Mouse (Mus musculus): ENCODE results near the gene Nars2. TPM values are rescaled to one million over a fixed set of nuclear protein-coding genes. Genes with fewer than 3 reads are reported as not detected.
"Not testable (repeated sequence)": the region's sequence is repeated elsewhere in the genome, so short reads cannot be mapped to it uniquely, and the experiment has no call there.

The Nars2 gene
- total RNA-seq (2015) (2.6 and 3.1 TPM in 2 replicates), total RNA-seq (2017) (3.3 and 4.0 TPM in 2 replicates)

DNA sequence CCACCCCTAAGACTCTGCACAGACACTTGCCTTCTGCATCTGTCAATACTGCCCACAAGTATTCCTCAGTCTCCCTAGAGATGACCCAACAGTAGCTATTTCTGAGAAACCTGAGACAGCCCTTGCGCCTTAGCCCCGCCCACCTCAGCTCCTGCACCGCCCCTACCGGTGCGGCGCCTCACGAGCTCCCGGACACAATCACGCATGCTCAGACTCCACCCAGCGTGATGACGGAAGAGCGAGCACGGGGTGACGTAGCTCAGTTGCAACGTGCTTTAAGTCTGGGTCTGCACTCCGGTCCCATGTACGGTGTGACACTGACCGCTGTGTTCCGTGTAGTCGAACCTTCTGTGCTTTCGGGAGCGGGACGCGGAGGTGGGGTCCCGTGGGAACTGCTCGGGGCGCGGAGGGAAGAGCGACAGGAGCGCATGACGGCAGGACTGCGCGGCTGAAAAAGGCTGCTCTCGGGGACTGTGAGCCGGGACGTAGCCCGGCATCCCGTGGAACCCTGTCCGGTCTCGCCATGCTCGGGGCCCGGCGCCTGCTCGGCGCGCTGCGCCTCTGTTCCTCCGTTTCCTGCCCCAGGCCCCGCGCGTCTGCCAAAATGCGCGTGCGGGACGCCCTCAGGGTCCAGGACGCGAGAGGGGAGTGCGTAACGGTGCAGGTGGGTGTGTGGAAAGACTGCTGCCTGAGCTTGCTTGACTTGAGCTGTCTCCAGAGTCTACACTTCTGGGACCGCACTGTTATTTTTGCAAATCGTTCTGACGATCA is at the start of gene Nars2:
Nars2 (plus strand) TSS at position 225 of the 771 bp plus-strand sequence.
- peak; percentile 98 for ATAC-seq (ENCODE audit: poor library complexity, severe bottlenecking)

DNA sequence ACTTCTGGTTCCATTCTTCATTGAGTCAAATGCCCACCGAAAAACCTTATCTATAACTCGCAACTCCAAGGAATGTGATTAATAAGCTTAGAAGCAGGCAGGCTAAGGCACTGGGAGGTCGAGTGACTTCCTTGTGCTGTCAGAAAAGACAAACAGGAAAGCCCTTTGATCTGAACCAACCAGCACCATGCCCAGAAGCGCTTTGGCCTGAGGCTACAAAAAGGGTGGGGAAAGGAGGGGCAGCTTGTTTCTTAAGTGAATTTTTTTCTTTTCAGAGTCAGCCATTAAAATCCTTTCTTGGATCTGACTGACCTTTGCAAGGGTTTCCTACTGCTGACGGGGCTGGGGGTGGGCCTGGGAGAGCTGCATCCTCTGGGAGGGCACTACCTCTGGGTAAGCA is 49.1 kb upstream of the Nars2 start:
- no peak for ATAC-seq (ENCODE audit: poor library complexity, severe bottlenecking)

DNA sequence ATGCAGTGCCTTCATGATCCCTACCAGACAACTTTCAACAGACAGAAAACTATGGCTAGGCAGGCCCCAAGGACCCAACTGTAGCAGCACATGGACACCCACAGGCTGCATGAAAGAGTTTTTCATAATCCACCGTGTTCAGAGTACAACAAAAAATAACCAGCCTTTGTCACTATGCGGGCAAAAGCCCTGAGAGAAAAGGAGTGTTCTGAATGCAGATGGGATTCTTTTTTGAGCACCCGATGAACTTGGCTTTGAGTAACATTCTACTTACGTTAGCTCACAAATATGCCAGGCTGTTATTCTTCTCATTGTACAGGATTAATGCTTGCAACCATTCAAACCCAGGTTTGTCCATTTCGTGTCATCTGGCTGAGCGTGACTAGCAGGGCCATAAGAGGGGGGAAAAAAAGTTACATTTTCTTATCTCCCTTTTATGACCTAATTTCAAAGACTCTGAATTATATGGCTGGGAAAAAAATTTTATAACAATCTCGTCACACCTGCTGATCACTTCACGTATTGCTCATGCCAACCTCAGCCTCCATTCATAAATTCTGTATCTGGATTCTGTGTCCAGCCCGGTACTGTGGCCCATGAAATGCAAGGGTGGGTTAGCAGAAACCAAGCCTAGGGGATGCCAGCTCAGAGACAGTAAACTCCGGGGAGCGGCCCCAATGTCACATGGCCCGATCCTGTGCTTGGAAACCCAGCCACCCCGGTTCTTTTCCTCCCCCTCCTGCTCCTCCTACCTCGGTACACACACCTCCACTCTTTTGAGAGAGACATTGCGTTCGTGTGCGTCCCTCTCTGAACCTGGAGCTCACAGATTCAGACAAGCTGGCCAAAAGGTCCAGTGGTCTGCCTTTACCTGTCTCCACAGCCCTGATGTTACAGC is 48.0 kb upstream of the Nars2 start:
- no peak for ATAC-seq (ENCODE audit: poor library complexity, severe bottlenecking)

DNA sequence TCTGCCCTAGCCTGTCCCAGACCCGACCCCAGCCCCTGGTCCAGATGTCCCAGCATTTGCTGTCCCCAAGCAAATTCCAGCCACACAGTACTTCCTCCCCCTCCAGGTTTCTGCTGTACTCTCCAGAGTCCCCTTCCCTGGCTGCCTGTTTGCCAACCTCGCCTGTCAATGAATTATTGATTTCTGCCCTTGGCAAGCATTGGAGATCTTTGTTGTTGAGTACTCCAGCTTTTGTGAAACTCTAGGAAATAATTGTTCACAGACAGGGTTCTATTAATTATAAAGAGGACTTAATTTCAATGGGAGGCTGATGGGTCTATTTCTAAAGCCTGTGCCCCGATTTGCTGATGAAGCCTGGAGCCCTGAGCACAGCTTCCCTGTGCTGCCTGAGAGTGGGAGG is 46.9 kb upstream of the Nars2 start:
- ATAC-seq (ENCODE audit: poor library complexity, severe bottlenecking) = no peak

DNA sequence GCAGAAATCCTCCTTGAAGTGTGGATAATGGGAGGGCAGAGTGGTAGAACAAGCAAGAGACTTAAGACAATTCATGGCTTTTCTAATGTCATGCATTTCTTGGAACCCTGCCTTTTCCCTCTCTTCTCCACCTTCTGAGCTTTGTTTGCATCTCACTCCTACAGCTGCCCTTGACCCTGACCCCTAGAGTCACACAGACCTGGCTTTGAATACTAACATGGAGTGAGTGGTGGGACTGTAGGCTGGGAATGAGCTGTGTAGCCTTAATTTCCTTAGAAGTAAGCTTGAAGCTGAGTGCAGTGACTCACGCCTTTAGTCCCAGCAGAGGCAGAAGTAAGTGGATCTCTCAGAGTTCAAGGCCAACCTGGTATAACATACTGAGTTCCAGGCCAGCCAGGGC is 46.4 kb upstream of the Nars2 start:
- no peak for ATAC-seq (ENCODE audit: poor library complexity, severe bottlenecking)

DNA sequence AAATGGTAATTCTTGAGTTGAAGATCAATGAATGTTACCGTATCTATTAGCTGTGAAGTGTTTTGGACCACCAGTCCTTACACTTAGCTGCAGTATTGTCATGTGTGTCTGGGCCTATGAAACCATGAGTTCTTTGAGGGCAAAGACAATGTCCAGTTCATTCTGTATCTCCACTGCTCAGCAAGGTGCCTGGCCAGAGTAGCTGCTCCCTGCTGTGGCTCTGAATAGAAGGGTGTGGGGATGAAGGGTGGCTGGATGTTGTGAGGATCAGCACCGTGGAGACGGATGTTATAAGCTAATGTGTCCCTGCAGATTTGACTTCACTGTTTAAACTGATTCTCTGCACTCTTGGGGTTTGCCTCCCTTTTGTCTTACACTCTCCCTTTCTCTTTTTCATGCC is 45.9 kb upstream of the Nars2 start:
- ATAC-seq (ENCODE audit: poor library complexity, severe bottlenecking) = no peak

DNA sequence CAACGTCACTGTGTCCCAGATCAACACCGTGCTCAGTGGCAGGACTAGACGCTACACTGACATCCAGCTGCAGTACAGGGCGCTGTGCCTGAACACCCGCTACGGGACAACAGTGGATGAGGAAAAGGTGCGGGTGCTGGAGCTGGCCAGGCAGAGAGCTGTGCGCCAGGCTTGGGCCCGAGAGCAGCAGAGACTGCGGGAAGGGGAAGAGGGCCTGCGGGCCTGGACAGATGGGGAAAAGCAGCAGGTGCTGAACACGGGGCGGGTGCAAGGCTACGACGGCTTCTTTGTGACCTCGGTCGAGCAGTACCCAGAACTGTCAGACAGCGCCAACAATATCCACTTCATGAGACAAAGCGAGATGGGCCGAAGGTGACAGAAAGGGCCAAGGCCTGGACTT is 45.1 kb upstream of the Nars2 start:
- no peak for ATAC-seq (ENCODE audit: poor library complexity, severe bottlenecking)

DNA sequence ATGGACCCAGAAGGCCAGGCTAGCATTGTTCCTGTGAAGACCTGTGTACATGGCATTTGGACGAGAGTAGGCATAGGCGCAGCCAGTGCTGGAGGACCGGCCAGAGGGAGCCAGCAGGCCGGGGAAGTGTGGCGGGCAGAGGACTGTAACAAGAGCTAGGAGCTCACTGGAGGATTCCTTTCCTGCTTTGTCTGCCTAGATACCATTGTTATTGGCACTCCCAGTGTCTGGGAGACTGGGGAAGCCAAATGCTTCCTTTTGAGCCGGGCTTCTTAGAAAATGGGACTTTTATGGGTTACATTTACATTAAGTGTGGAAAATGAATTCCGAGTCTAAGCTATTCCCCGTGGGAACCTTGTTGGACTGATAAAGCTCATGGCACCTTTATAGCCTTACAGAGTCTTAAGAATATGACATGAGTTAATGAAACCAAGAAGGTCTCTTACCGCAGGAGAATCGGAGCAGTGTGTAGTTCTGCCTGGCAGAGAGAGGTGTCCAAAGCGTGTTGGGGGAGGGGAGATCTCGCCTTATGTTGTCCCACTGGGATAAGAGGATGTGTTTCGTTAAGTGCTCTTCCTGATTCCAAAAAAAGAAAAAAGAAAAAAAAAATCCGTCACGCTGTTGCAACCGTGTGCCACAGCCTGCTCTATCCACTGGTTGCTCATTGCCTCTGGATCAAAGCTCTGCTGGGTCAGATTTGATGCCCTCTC is 43.2 kb upstream of the Nars2 start:
- no peak for ATAC-seq (ENCODE audit: poor library complexity, severe bottlenecking)

DNA sequence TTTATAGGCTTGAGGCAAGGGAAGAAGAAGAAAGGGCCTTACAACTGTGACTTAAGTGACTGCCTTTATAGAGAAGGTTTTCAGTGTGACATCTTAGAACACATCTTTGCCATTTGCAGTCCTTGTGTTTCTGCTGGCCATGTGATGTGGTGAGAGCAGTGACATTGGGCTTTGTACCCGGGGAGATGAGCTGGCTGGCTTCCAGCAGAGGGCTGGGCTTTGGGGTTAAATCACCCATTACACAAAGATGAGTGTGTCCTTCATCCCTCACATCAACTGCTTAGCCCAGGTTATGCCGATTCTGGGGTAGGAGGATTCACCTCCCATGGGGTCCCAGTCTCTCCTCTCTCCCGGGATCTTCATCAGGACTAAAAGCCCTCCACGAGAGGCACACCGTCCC is 41.4 kb upstream of the Nars2 start:
- no peak for ATAC-seq (ENCODE audit: poor library complexity, severe bottlenecking)

DNA sequence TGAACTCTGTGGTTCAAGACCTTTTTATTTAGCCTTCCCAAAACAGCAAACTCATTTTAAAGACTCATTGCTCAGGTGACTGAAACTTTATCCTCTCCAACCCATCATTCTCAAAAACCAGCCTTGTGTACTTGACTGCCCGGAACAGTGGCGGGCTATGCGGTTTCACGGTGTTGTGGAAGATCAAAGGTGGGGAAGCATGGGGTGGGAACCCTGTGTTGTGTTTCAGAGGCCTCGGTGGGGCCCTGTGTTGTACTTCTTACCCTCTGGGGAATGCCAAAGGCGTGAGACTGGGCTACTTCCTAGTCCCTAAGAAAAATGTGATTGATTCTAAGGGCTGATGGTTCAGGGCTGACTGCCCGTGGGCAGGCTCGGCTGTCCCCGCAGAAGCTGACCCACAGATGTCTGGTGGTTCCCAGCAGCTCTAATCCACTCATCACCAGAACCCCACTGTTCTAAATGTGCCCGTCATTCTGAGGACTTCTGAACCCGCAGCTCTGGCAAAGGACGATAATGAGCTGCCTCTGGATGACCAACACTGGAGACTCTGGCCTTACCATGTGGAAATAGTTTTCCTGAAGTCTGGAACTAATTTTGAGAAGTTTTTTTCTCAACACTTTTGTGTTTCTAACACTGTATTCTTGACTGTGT is 40.9 kb upstream of the Nars2 start:
- ATAC-seq (ENCODE audit: poor library complexity, severe bottlenecking) = no peak

DNA sequence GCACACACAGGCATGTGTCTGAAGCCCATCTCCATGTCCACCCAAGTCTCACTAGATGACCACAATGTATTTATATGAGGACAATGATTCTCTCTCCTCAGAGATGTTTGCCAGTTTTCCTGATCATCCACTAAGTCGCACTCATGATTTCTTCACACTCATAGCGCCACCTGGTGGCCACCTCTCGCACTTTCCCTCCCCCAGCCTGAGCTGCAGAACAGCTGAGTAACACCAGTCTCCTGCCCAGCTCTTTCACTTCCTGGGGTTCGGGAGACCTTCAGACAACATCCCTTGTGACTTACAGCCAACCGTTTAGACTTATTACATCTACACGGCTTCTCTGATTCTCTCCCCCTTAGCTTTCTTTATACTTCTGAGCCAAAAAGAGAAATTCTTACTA is 37.3 kb upstream of the Nars2 start:
- ATAC-seq (ENCODE audit: poor library complexity, severe bottlenecking) = peak; percentile 87

DNA sequence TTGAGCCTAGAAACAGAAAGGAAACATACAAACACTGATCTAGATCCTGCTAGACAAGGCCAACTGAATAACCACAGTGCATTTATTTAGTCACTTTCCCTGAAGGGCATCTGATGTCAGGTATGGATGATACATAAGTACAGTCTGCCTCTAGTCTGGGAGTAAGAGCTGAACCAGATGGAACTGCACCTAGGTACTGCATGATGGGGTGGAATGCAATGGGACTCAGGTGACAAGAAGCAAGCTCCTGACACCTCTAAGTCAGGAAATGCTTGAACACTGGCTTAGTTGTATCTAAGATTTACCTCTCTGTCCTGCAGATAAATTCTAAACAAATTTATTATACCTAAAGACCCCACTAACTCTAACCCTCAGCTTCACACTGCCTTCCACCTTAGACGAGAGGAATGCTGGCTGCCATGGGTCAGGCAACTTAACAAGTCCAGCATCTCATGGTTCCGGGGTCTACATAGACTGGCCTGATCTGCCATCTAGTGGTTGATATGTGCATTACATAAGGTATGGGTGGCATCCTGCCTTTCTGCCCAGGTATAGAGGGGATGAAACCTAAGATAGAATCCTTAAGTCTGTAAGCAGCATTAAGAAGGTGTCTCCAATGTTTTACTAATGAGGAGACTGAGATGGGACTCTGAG is 35.7 kb upstream of the Nars2 start:
- ATAC-seq (ENCODE audit: poor library complexity, severe bottlenecking) = peak; percentile 78

DNA sequence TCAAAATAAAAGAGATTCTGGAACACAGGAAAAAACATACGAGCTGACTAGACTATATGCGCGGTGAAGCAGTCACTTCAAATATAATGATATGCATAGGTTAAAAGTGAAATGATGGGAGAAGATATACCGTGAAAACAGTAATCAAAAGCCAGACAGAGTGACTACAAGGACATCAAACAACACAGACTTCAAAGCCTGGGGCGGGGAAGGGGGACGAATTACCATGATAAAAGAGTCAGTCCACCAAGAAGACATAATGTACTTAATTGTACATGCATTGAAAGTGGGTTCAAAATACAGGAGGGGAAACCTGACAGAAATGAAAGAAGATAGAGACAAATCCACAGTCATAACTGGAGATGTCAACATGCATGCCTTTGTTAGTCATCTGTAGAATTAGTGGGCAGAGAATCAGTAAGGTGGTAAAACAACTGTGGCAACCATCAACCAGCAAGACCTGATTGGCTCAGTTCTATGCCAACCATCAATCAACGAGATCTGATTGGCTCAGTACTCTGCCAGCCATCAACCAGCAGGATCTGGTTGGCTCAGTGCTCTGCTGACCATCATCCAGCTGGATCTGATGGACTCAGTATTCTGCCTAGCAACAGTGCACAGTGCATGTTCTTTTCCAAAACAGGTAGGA is 30.7 kb upstream of the Nars2 start:
- no peak for ATAC-seq (ENCODE audit: poor library complexity, severe bottlenecking)

DNA sequence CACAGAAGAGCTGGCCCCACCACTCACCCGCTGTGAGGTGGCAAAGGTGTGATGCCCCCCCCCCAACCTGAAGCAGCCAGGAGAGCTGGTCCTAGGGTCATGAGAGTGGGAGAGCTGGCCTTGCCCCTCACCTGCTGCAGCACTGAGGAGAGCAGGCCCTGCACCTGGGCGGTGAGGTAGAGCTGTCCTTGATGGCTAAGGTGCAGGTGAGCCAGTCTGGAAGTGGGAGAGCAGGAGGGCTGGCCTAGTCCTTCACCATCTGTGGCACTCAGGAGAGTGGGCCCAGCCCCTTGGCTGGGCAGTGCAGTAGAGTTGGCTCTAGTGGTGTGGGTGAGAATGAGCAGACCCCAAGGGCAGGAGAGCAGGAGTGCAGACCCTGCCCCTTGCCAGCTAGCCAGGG is 28.4 kb upstream of the Nars2 start:
- ATAC-seq (ENCODE audit: poor library complexity, severe bottlenecking) = no peak

DNA sequence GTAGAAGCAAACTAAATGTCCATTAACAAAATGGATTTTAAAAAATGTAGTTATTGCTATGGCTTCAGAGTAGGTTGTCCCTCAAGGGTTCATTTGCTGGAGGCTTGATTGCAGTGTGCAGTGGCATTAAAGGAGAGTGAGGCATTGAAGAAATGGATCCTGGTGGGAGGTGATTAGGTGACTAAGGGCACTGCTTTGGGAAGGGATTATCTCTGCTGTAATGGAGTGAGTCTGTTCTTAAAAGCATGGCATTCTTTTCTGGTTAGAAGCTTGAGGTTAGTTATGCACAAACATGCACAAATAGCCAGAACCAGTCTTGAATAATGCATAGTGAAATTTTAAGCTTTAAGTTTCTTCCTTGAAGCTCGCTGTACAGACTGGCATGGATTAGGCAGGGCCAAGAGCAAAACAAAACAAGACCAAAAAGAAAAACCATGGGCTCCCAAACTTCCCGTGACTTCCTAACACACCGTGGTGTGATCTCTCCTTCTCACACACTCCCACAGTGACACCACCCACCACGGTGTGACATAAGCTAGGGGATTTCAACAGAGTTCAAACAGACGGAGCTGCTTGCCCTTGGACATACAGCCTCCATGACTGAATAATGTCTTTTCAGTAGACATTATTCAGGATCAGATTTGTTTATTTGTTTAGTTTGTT is 7.5 kb upstream of the Nars2 start:
- ATAC-seq (ENCODE audit: poor library complexity, severe bottlenecking) = no peak

DNA sequence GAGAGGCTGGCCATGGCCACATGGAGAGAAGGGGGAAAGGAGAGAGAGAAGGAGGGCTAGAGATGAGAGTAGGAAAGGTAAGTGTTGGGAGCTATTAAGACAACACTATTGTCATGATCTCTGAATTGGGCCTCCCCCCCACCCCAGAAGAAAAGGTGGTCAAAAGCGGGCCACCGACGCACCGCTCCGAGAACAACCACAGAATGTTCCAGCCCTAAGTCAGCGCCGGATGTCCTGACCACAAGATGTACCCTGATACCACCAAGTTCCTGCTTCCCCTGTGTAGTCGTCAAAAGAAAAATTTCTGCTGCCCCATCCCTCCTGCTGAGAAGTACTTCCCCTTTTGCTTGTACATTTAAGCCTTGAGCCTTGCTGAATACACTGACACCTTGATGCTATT is 4.8 kb upstream of the Nars2 start:
- not testable (repeated sequence) for ATAC-seq (ENCODE audit: poor library complexity, severe bottlenecking)

DNA sequence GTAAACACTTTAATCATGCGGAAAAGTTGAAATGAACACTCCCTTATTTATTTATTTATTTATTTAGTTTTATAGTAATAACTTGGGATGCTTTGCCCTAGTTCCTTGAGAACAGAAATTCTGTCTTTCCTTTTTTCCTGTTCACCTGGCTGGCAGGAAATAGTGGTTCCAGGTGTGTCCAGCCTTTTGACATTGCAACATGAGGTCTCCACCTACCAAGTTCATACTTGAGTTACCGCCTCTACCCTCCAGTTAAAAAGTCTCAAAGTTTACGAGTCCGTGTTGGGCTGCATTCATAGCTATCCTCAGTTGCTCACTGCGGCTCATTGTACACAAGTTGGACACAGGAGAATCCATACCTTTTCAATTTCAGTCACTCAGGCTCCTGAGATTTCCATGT is 789 bp downstream of the Nars2 start:
- ATAC-seq (ENCODE audit: poor library complexity, severe bottlenecking) = no peak

DNA sequence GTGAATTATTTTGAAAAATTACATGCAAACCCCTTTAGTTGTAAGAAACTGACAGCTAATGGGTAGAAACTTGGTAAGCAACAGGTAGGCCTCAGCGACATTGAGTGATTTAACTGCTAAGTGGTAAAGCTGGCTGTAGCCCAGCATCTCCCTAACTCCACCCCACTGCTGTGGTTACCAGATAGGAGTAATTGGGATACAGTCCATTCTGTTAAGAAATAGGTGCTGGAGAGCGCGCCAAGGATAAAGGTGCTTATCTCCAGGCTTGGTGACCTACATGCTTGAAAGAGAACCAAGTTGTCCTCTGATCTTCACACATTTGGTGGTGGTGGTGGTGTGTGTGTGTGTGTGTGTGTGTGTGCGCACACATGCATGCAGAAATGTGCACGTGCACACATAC is 7.9 kb downstream of the Nars2 start:
- 0 out of 2 replicates have a peak, but pooled peaks have one; percentile 15 for ATAC-seq (ENCODE audit: poor library complexity, severe bottlenecking)

DNA sequence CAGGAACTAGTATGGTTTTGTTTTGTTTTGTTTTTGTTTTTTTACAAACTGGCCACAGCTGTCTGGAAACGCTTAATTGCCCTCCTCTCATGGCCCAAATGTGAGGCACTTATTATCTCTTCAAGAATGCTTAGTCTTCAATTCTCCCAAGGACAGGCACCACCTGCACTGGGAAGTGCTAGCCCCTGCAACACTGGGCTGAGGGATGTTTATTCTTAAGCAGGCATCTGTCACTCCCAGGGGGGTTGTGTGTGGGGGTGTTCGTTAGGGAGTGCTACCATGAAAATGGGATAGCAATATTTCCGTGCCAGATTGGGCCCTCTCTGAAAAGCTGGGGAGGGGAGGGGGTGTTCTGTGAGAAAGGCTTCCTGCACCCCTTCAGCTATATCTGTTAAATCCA is 15.9 kb downstream of the Nars2 start:
- ATAC-seq (ENCODE audit: poor library complexity, severe bottlenecking) = no peak

All from megakaryocyte, adult 5-6 weeks (primary cell).